Mouse (Mus musculus) layer of hippocampus, postnatal 36 days (tissue): ENCODE results near the gene Ncl. TPM values are rescaled to one million over a fixed set of nuclear protein-coding genes. Genes with fewer than 3 reads are reported as not detected.
"Not testable (repeated sequence)": the region's sequence is repeated elsewhere in the genome, so short reads cannot be mapped to it uniquely, and the experiment has no call there.

Experiments
- DNase-seq, 2 experiments: peaks; one replicate each; pipeline ENCODE4 v3.0.0; 2022
- total RNA-seq, 2 experiments: library from RNA; stranded (reverse); gene quantifications; 2 replicates each; pipeline ENCODE4 v1.2.3; 2021

Gene Ncl
- total RNA-seq, 2 experiments from 2014 or later: 136 to 137 TPM

GRCm38 (mm10) chr1:86358229-86358905, 833 bp downstream of the Ncl start:
- DNase-seq: no peak

- DNase-seq: no peak
Observed at GRCm38 (mm10) chr1:86354186-86354585, 5.0 kb downstream of the Ncl start.

- DNase-seq: no peak
Observed at GRCm38 (mm10) chr1:86350576-86350975, 8.6 kb downstream of the Ncl start.

- DNase-seq: no peak
Observed at GRCm38 (mm10) chr1:86349696-86350095, 9.5 kb downstream of the Ncl start.

GRCm38 (mm10) chr1:86349201-86349600, 10.0 kb downstream of the Ncl start:
- no peak for DNase-seq

- no peak for DNase-seq
Observed at GRCm38 (mm10) chr1:86348801-86349200, 10.4 kb downstream of the Ncl start.

GRCm38 (mm10) chr1:86348083-86348482, 11.1 kb downstream of the Ncl start:
- DNase-seq: no peak

- no peak for DNase-seq
Observed at GRCm38 (mm10) chr1:86347716-86348045, 11.5 kb downstream of the Ncl start.

GRCm38 (mm10) chr1:86346851-86347715, 12.1 kb downstream of the Ncl start:
- DNase-seq: no peak

- no peak for DNase-seq
Observed at GRCm38 (mm10) chr1:86345956-86346355, 13.2 kb downstream of the Ncl start.

- no peak for DNase-seq
Observed at GRCm38 (mm10) chr1:86345069-86345468, 14.1 kb downstream of the Ncl start.

- DNase-seq: no peak
Observed at GRCm38 (mm10) chr1:86343969-86344861, 15.0 kb downstream of the Ncl start.

GRCm38 (mm10) chr1:86343087-86343645, 16.0 kb downstream of the Ncl start:
- no peak for DNase-seq

GRCm38 (mm10) chr1:86342371-86342770, 16.8 kb downstream of the Ncl start:
- no peak for DNase-seq

- not testable (repeated sequence) for DNase-seq
Observed at GRCm38 (mm10) chr1:86341096-86341495, 18.1 kb downstream of the Ncl start.

GRCm38 (mm10) chr1:86339156-86339812, 19.9 kb downstream of the Ncl start:
- peak; percentile 69 to 78 for DNase-seq

GRCm38 (mm10) chr1:86336330-86336729, 22.9 kb downstream of the Ncl start:
- no peak for DNase-seq

- DNase-seq: no peak
Observed at GRCm38 (mm10) chr1:86320822-86321413, 38.3 kb downstream of the Ncl start.

GRCm38 (mm10) chr1:86313772-86314125, 45.5 kb downstream of the Ncl start:
- no peak for DNase-seq

- DNase-seq: no peak
Observed at GRCm38 (mm10) chr1:86313096-86313771, 46.0 kb downstream of the Ncl start.

GRCm38 (mm10) chr1:86312269-86312668, 46.9 kb downstream of the Ncl start:
- DNase-seq: no peak
